Mouse (Mus musculus) left cerebral cortex, adult 18-20 months (tissue): ENCODE results near the gene Ddx49. TPM values are rescaled to one million over a fixed set of nuclear protein-coding genes. Genes with fewer than 3 reads are reported as not detected.

ENCODE experiments used
- DNase-seq, 2 experiments: peaks; one replicate each; pipeline ENCODE4 v3.0.0; 2021 to 2022; ENCODE audit warnings: low spot score in 2 of 2, mixed read lengths in 1 of 2
- total RNA-seq, 2 experiments: library from RNA; stranded (reverse); gene quantifications; 2 replicates each; pipeline ENCODE4 v1.2.3; 2021

Gene Ddx49
- total RNA-seq, 2 experiments from 2014 or later, result 42.0 to 49.1 TPM

- DNase-seq, result no peak
Observed at GRCm38 (mm10) chr8:70268311-70268710, 34.0 kb downstream of the Ddx49 start.

DNA sequence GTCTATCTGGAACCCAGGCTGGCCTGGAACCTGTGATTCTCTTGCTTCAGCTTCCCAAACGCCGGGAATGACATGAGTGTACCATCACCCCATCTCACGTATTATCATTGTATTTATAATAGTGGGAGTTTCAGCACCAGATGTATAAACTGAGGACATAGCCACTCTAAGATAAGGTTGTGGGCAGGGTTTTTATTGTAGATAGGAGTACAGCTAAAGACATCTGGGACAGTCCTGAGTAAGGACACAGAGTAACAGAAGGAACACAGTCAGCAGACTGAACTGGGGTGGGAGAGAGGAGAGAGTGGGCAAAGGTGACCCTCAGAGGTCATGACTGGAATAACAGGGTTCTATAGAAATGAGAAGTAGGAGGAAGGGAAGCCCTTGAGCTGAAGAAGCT lies 34.6 kb downstream of the Ddx49 start:
- DNase-seq, result no peak

DNA sequence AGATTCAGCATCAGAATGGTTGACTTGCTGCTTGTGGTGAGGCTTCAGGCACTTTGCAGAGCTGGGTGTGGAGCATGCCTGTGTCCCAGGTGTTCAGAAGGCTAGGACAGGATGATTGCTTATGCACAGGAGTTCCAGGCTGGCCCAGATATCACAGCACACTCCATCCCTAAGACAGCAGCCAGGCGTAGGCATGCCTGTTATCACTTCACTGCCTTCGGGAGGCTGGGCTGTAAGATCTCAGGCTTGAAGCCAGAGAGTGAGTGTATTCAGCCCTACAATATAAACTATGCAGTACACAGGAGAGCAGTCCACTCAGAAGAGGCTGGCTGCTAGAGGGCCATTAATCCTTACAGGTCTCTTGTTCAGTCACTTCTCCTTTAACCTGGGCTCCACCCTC lies 43.2 kb downstream of the Ddx49 start:
- DNase-seq, result no peak

DNA sequence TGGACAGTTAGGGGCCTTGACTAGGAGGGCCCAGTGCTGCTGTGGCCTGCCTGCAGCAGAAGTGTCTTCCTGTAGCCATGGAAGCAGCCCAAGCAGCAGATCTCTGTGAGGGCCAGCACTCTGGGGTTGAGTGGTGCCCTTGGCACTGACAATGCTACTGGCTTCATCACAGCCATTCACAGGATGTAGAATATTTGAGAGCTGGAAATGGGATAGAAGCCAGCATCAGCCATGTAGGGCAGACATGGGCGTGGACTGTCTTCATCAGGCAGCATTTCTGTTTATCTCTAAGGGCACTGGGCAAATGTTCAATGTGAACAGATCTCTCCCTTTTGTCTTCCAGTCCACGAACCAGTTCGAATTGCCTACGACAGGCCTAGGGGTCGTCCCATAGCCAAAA lies 43.7 kb downstream of the Ddx49 start:
- no peak for DNase-seq

DNA sequence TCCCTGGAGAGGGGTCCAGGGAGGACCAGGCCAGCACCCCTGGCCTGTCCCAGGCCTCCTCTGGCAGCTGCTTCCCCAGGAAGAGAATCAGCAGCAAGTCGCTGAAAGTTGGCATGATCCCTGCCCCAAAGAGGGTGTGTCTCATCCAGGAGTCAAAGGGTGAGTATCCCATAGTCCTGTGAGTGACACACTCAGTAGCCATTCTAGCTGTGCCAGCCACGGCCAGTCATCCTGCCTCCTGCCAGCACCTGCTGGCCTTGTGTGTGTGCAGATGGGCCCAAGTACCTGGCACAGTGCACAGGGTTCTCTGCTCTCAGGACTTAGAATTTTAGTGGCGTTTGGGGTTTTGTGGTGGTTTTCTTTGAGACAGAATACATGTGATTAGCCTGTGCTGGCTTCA lies 44.8 kb downstream of the Ddx49 start:
- no peak for DNase-seq

GRCm38 (mm10) chr8:70254628-70255027 lies 47.7 kb downstream of the Ddx49 start:
- no peak for DNase-seq

- DNase-seq, result no peak
Observed at GRCm38 (mm10) chr8:70247841-70248240, 54.4 kb downstream of the Ddx49 start.

- DNase-seq, result no peak
Observed at GRCm38 (mm10) chr8:70246622-70247021, 55.7 kb downstream of the Ddx49 start.

Other genes starting within 250 kb of the Ddx49 start
- 1 to 10 TPM; 3.6 to 4.2 TPM for gene Tm6sf2, start 229.6 kb downstream of the Ddx49 start, total RNA-seq
- gene Hapln4, start 219.0 kb downstream of the Ddx49 start, total RNA-seq, result 100 to 1,000 TPM in 1 of 2 experiments, 10 to 100 TPM in 1; 97.9 to 111 TPM
- gene Ncan, start 181.6 kb downstream of the Ddx49 start, total RNA-seq, result 100 to 1,000 TPM; 137 to 145 TPM
- 10 to 100 TPM; 23.7 to 25.5 TPM for gene Nr2c2ap, start 171.2 kb downstream of the Ddx49 start, total RNA-seq
- 10 to 100 TPM; 11.7 to 14.9 TPM for gene Rfxank, start 163.3 kb downstream of the Ddx49 start, total RNA-seq
- gene Borcs8, start 163.0 kb downstream of the Ddx49 start, total RNA-seq, result 10 to 100 TPM; 47.7 to 48.0 TPM
- gene Mef2b, start 162.8 kb downstream of the Ddx49 start, total RNA-seq, result not detected
- 10 to 100 TPM; 45.2 to 46.2 TPM for gene Tmem161a, start 130.1 kb downstream of the Ddx49 start, total RNA-seq
- 10 to 100 TPM; 36.0 to 37.8 TPM for gene Slc25a42, start 90.2 kb downstream of the Ddx49 start, total RNA-seq
- gene Sugp2, start 68.3 kb downstream of the Ddx49 start, total RNA-seq, result 100 to 1,000 TPM in 1 of 2 experiments, 10 to 100 TPM in 1; 97.3 to 109 TPM
- gene Armc6, start 68.0 kb downstream of the Ddx49 start, total RNA-seq, result 10 to 100 TPM; 37.0 to 42.1 TPM
- gene Homer3, start 19.7 kb downstream of the Ddx49 start, total RNA-seq, result 1 to 10 TPM; 7.9 to 9.8 TPM
- gene Cope, start within 50 bp of the Ddx49 start, total RNA-seq, result 100 to 1,000 TPM; 141 to 145 TPM
- gene Cers1, start 13.3 kb upstream of the Ddx49 start, total RNA-seq, result 10 to 100 TPM; 86.4 to 94.3 TPM
- 10 to 100 TPM; 16.4 to 19.1 TPM for gene Gdf1, start 27.3 kb upstream of the Ddx49 start, total RNA-seq
- 10 to 100 TPM; 64.1 to 73.7 TPM for gene Upf1, start 50.8 kb upstream of the Ddx49 start, total RNA-seq
- under 1 TPM; 0.30 to 0.33 TPM for gene Comp, start 71.1 kb upstream of the Ddx49 start, total RNA-seq
- gene Crtc1, start 137.1 kb upstream of the Ddx49 start, total RNA-seq, result 100 to 1,000 TPM; 152 to 154 TPM
- gene Klhl26, start 174.5 kb upstream of the Ddx49 start, total RNA-seq, result 10 to 100 TPM; 43.7 to 44.4 TPM
- 100 to 1,000 TPM; 295 to 296 TPM for gene Tmem59l, start 184.9 kb upstream of the Ddx49 start, total RNA-seq
- 1 to 10 TPM; 1.5 to 2.8 TPM for gene Crlf1, start 190.7 kb upstream of the Ddx49 start, total RNA-seq
- gene Rex1bd, start 204.3 kb upstream of the Ddx49 start, total RNA-seq, result 100 to 1,000 TPM; 118 to 122 TPM
- 100 to 1,000 TPM; 924 to 953 TPM for gene Uba52, start 208.3 kb upstream of the Ddx49 start, total RNA-seq
- gene Fkbp8, start 225.2 kb upstream of the Ddx49 start, total RNA-seq, result 100 to 1,000 TPM; 407 to 421 TPM
- 10 to 100 TPM; 44.8 to 46.4 TPM for gene Kxd1, start 225.5 kb upstream of the Ddx49 start, total RNA-seq
- gene Ell, start 237.0 kb upstream of the Ddx49 start, total RNA-seq, result 10 to 100 TPM; 19.0 to 21.6 TPM